Mouse (Mus musculus): ENCODE data around the gene Pex7. TPM values are rescaled to one million over a fixed set of nuclear protein-coding genes. Genes with fewer than 3 reads are reported as not detected.
"Not testable (repeated sequence)": the region's sequence is repeated elsewhere in the genome, so short reads cannot be mapped to it uniquely, and the experiment has no call there.

Pex7 gene
- total RNA-seq, 2 experiments from 2014 or later: 21.9 to 25.6 TPM

- peak; percentile 46 for TF ChIP-seq CTCF (IDR thresholded peaks at IDR 0.05)
- Histone ChIP-seq H3K4me3 (peak overlapping the region; percentile 92), H3K27ac (peak overlapping the region; percentile 93)
- DNase-seq (ENCODE audit: extremely low spot score in 1 of 2, low spot score in 2 of 2): peak; percentile 77 to 84
- intact Hi-C loops (cut with DNase I): loop anchor here (1.0 to 5.0 kb wide), 3 partner anchors 73 to 189 kb away; no protein-coding TSS in a partner anchor
Measured at GRCm38 (mm10) chr10:19933511-19934383, 26.3 kb upstream of the Pex7 start.

GRCm38 (mm10) chr10:19932986-19933385 lies 25.5 kb upstream of the Pex7 start:
- Histone ChIP-seq H3K4me3 (peak overlapping the region; percentile 92), H3K27ac (no peak overlapping the region)
- TF ChIP-seq CTCF (IDR thresholded peaks at IDR 0.05): no peak
- DNase-seq (ENCODE audit: extremely low spot score in 1 of 2, low spot score in 2 of 2): no peak
- intact Hi-C loops (cut with DNase I): loop anchor here (5.0 kb wide), 1 partner anchor 189 kb away; no protein-coding TSS in a partner anchor

GRCm38 (mm10) chr10:19928205-19928604 lies 20.7 kb upstream of the Pex7 start:
- DNase-seq (ENCODE audit: extremely low spot score in 1 of 2, low spot score in 2 of 2): no peak
- Histone ChIP-seq H3K27ac (no peak overlapping the region), H3K4me3 (no peak overlapping the region)
- TF ChIP-seq CTCF (IDR thresholded peaks at IDR 0.05): no peak
- intact Hi-C loops (cut with DNase I): loop anchor here (1.0 kb wide), 1 partner anchor 13 kb away; no protein-coding TSS in a partner anchor

- DNase-seq (ENCODE audit: extremely low spot score in 1 of 2, low spot score in 2 of 2); H3K4me3 ChIP-seq; intact Hi-C loops (cut with DNase I); H3K27ac ChIP-seq: not testable (repeated sequence)
Measured at GRCm38 (mm10) chr10:19926391-19926897, 19.0 kb upstream of the Pex7 start.

- TF ChIP-seq CTCF (IDR thresholded peaks at IDR 0.05): no peak
- intact Hi-C loops (cut with DNase I): no loop called here
- DNase-seq (ENCODE audit: extremely low spot score in 1 of 2, low spot score in 2 of 2): no peak
- Histone ChIP-seq H3K4me3 (no peak overlapping the region), H3K27ac (no peak overlapping the region)
Measured at GRCm38 (mm10) chr10:19924256-19924655, 16.8 kb upstream of the Pex7 start.

- Histone ChIP-seq H3K4me3 (no peak overlapping the region), H3K27ac (no peak overlapping the region)
- no peak for DNase-seq (ENCODE audit: extremely low spot score in 1 of 2, low spot score in 2 of 2)
- intact Hi-C loops (cut with DNase I): no loop called here
- TF ChIP-seq CTCF (IDR thresholded peaks at IDR 0.05): no peak
Measured at GRCm38 (mm10) chr10:19922410-19922809, 14.9 kb upstream of the Pex7 start.

- peak; percentile 74 for TF ChIP-seq CTCF (IDR thresholded peaks at IDR 0.05)
- no peak overlapping the region for H3K27ac ChIP-seq
- intact Hi-C loops (cut with DNase I): loop anchor here (1.0 kb wide), 1 partner anchor 13 kb away; no protein-coding TSS in a partner anchor
- DNase-seq (ENCODE audit: extremely low spot score in 1 of 2, low spot score in 2 of 2): peak; percentile 50 to 65
- no peak overlapping the region for H3K4me3 ChIP-seq
Measured at GRCm38 (mm10) chr10:19915301-19915700, 7.8 kb upstream of the Pex7 start.

- intact Hi-C loops (cut with DNase I): no loop called here
Measured at GRCm38 (mm10) chr10:19913806-19914205, 6.3 kb upstream of the Pex7 start.

GRCm38 (mm10) chr10:19911583-19911982 lies 4.1 kb upstream of the Pex7 start:
- no peak for DNase-seq (ENCODE audit: extremely low spot score in 1 of 2, low spot score in 2 of 2)
- intact Hi-C loops (cut with DNase I): no loop called here
- peak; percentile 20; the same call in 1 of the 2 replicates for TF ChIP-seq CTCF (IDR thresholded peaks at IDR 0.05)

More at GRCm38 (mm10) chr10:19913806-19914205, 6.3 kb upstream of the Pex7 start:
- no peak for TF ChIP-seq CTCF (IDR thresholded peaks at IDR 0.05)
- H3K4me3 ChIP-seq: no peak overlapping the region
- DNase-seq (ENCODE audit: extremely low spot score in 1 of 2, low spot score in 2 of 2): no peak
- H3K27ac ChIP-seq: no peak overlapping the region

GRCm38 (mm10) chr10:19910516-19910915 lies 3.0 kb upstream of the Pex7 start:
- intact Hi-C loops (cut with DNase I): no loop called here

More at GRCm38 (mm10) chr10:19911583-19911982, 4.1 kb upstream of the Pex7 start:
- Histone ChIP-seq H3K4me3 (no peak overlapping the region), H3K27ac (no peak overlapping the region)

GRCm38 (mm10) chr10:19908076-19908475 lies 587 bp upstream of the Pex7 start:
- no peak for TF ChIP-seq CTCF (IDR thresholded peaks at IDR 0.05)
- DNase-seq (ENCODE audit: extremely low spot score in 1 of 2, low spot score in 2 of 2): no peak
- intact Hi-C loops (cut with DNase I): loop anchor here (5.0 to 10.0 kb wide), 2 partner anchors 313 to 416 kb away; partner anchors contain the start of gene Ifngr1
- H3K4me3 ChIP-seq: no peak overlapping the region
- no peak overlapping the region for H3K27ac ChIP-seq

More at GRCm38 (mm10) chr10:19910516-19910915, 3.0 kb upstream of the Pex7 start:
- H3K4me3 ChIP-seq: no peak overlapping the region
- TF ChIP-seq CTCF (IDR thresholded peaks at IDR 0.05): no peak
- DNase-seq (ENCODE audit: extremely low spot score in 1 of 2, low spot score in 2 of 2): no peak
- no peak overlapping the region for H3K27ac ChIP-seq

Measured in left cerebral cortex, adult 2 months (tissue).